Mouse (Mus musculus) olfactory bulb, adult 2 months (tissue): ENCODE measurements around the gene Rxfp4.

Experiments used
- CTCF ChIP-seq: fragments of 200-500 bp; IDR thresholded peaks from 2 replicates; pipeline ENCODE4 v1.5.1; 2012; ENCODE audit warnings: low read depth, mild to moderate bottlenecking, low read length, moderate library complexity; ENCODE audit not compliant: insufficient read depth
- POLR2A ChIP-seq: fragments of 200-500 bp; IDR thresholded peaks from 2 replicates; pipeline ENCODE4 v1.6.1; 2012; ENCODE audit warnings: mild to moderate bottlenecking, low read depth, low read length, moderate library complexity; ENCODE audit not compliant: insufficient read depth

GRCm38 (mm10) chr3:88647779-88648413, 5.0 kb downstream of the Rxfp4 start:
- no peak for TF ChIP-seq CTCF
- TF ChIP-seq POLR2A: no peak
